Mouse (Mus musculus) MEL (cell line): ENCODE measurements around the gene Sgms1. TPM values are rescaled to one million over a fixed set of nuclear protein-coding genes. Genes with fewer than 3 reads are reported as not detected.

ENCODE experiments used
- DNase-seq: peaks from one replicate; pipeline ENCODE4 v3.0.0; 2011; ENCODE audit warnings: low read depth, low spot score
- H3K27ac ChIP-seq: 2 replicates; pipeline ENCODE4 v1.5.1; 2012; ENCODE audit warnings: low read depth, mild to moderate bottlenecking, control low read depth, low read length, moderate library complexity; ENCODE audit not compliant: control insufficient read depth
- H3K27me3 ChIP-seq, 2 experiments: fragments of 150-350 bp in 1 of 2; sonication (generic) in 1 of 2; 2 replicates each; pipeline ENCODE4 v1.6.1; 2012; ENCODE audit warnings: low read length in 2 of 2, mild to moderate bottlenecking in 2 of 2, improper control_type of control experiment in 1 of 2, moderate library complexity in 1 of 2; ENCODE audit not compliant: insufficient read depth in 2 of 2, control insufficient read depth in 1 of 2
- H3K36me3 ChIP-seq, 2 experiments: 2 replicates each; pipeline ENCODE4 v1.6.1; 2012 to 2014; ENCODE audit warnings: low read length in 2 of 2, improper control_type of control experiment in 1 of 2, inconsistent platforms in 1 of 2, mild to moderate bottlenecking in 1 of 2; ENCODE audit not compliant: insufficient read depth in 2 of 2, control insufficient read depth in 1 of 2
- H3K4me1 ChIP-seq, 2 experiments: fragments of 150-350 bp in 1 of 2; sonication (generic) in 1 of 2; 2 replicates each; pipeline ENCODE4 v1.6.1; 2012; ENCODE audit warnings: low read length in 2 of 2, improper control_type of control experiment in 1 of 2, mild to moderate bottlenecking in 1 of 2; ENCODE audit not compliant: insufficient read depth in 2 of 2, control insufficient read depth in 1 of 2
- H3K4me3 ChIP-seq, 2 experiments: fragments of 150-350 bp in 1 of 2; sonication (generic) in 1 of 2; 2 replicates each; pipeline ENCODE4 v1.5.1; 2012; ENCODE audit warnings: low read depth in 2 of 2, low read length in 2 of 2, mild to moderate bottlenecking in 2 of 2, moderate library complexity in 2 of 2, control low read depth in 1 of 2, improper control_type of control experiment in 1 of 2; ENCODE audit not compliant: control insufficient read depth in 1 of 2, insufficient read depth in 1 of 2
- H3K79me2 ChIP-seq: 2 replicates; pipeline ENCODE4 v1.6.1; 2012; ENCODE audit warnings: mild to moderate bottlenecking, low read length, moderate library complexity; ENCODE audit not compliant: control insufficient read depth, poor library complexity, insufficient read depth
- H3K9ac ChIP-seq: 2 replicates; pipeline ENCODE4 v1.6.1; 2012; ENCODE audit warnings: low read depth, mild to moderate bottlenecking, control low read depth, low read length, moderate library complexity; ENCODE audit not compliant: control insufficient read depth, poor library complexity, severe bottlenecking
- H3K9me3 ChIP-seq: fragments of 150-350 bp; sonication (generic); replicated peaks from 2 replicates; pipeline ENCODE4 v1.6.1; 2012; ENCODE audit warnings: mild to moderate bottlenecking, low read length, improper control_type of control experiment, moderate library complexity; ENCODE audit not compliant: insufficient read depth
- CHD1 ChIP-seq: IDR thresholded peaks from 2 replicates; pipeline ENCODE4 v1.6.1; 2012; ENCODE audit warnings: low read depth, mild to moderate bottlenecking, inconsistent platforms, low read length, improper control_type of control experiment
- CHD2 ChIP-seq: IDR thresholded peaks from 2 replicates; pipeline ENCODE4 v1.6.1; 2011; ENCODE audit warnings: low read length, improper control_type of control experiment
- E2F4 ChIP-seq: IDR thresholded peaks from 2 replicates; pipeline ENCODE4 v1.6.1; 2011; ENCODE audit warnings: low read depth, low read length, improper control_type of control experiment, borderline replicate concordance
- ETS1 ChIP-seq: IDR thresholded peaks from 2 replicates; pipeline ENCODE4 v1.6.1; 2012; ENCODE audit warnings: low read depth, mild to moderate bottlenecking, inconsistent platforms, low read length, improper control_type of control experiment, moderate library complexity
- GABPA ChIP-seq: IDR thresholded peaks from 2 replicates; pipeline ENCODE4 v1.6.1; 2012; ENCODE audit warnings: low read depth, mild to moderate bottlenecking, inconsistent platforms, low read length, improper control_type of control experiment, moderate library complexity
- GATA1 ChIP-seq: IDR thresholded peaks from 2 replicates; pipeline ENCODE4 v1.6.1; 2011; ENCODE audit warnings: low read depth, low read length, improper control_type of control experiment
- JUND ChIP-seq: IDR thresholded peaks from 2 replicates; pipeline ENCODE4 v1.6.1; 2011; ENCODE audit warnings: low read depth, mild to moderate bottlenecking, improper control_type of control experiment, low read length
- KAT2A ChIP-seq: conservative IDR thresholded peaks from 2 replicates; pipeline ENCODE4 v1.6.1; 2012; ENCODE audit warnings: low read depth, low read length, improper control_type of control experiment, inconsistent platforms
- MAZ ChIP-seq: IDR thresholded peaks from 2 replicates; pipeline ENCODE4 v1.6.1; 2012; ENCODE audit warnings: low read depth, mild to moderate bottlenecking, inconsistent platforms, low read length, improper control_type of control experiment
- MEF2A ChIP-seq: IDR thresholded peaks from 2 replicates; pipeline ENCODE4 v1.6.1; 2014; ENCODE audit warnings: low read depth, mild to moderate bottlenecking, inconsistent platforms, low read length, improper control_type of control experiment; ENCODE audit not compliant: poor library complexity, insufficient replicate concordance, severe bottlenecking; ENCODE audit errors: extremely low read depth
- MXI1 ChIP-seq: IDR thresholded peaks from 2 replicates; pipeline ENCODE4 v1.6.1; 2011; ENCODE audit warnings: mild to moderate bottlenecking, low read depth, low read length, improper control_type of control experiment
- MYC ChIP-seq: IDR thresholded peaks from 2 replicates; pipeline ENCODE4 v1.6.1; 2011; ENCODE audit warnings: low read depth, mild to moderate bottlenecking, low read length, improper control_type of control experiment, moderate library complexity
- POLR2AphosphoS2 ChIP-seq: IDR thresholded peaks from 2 replicates; pipeline ENCODE4 v1.6.1; 2011; ENCODE audit warnings: low read length, improper control_type of control experiment
- POLR2AphosphoS5 ChIP-seq: IDR thresholded peaks from 2 replicates; pipeline ENCODE4 v1.6.1; 2012; ENCODE audit warnings: low read depth, borderline replicate concordance, mild to moderate bottlenecking, inconsistent platforms, low read length, moderate library complexity, mixed read lengths
- TBP ChIP-seq: IDR thresholded peaks from 2 replicates; pipeline ENCODE4 v1.8.0; 2011; ENCODE audit warnings: low read depth, low read length, improper control_type of control experiment
- UBTF ChIP-seq: IDR thresholded peaks from 2 replicates; pipeline ENCODE4 v1.6.1; 2012; ENCODE audit warnings: low read depth, mild to moderate bottlenecking, inconsistent platforms, low read length, improper control_type of control experiment, moderate library complexity, borderline replicate concordance; ENCODE audit not compliant: insufficient read depth
- USF1 ChIP-seq: IDR thresholded peaks from 2 replicates; pipeline ENCODE4 v1.6.1; 2014; ENCODE audit warnings: low read depth, mild to moderate bottlenecking, inconsistent platforms, low read length, improper control_type of control experiment, moderate library complexity
- ZC3H11A ChIP-seq: IDR thresholded peaks from 2 replicates; pipeline ENCODE4 v1.6.1; 2012; ENCODE audit warnings: low read depth, mild to moderate bottlenecking, inconsistent platforms, low read length, improper control_type of control experiment
- ZKSCAN1 ChIP-seq: IDR thresholded peaks from 2 replicates; pipeline ENCODE4 v1.6.1; 2012; ENCODE audit warnings: low read depth, mild to moderate bottlenecking, inconsistent platforms, low read length, improper control_type of control experiment, moderate library complexity
- ZMIZ1 ChIP-seq: IDR thresholded peaks from 2 replicates; pipeline ENCODE4 v1.6.1; 2012; ENCODE audit warnings: low read depth, mild to moderate bottlenecking, inconsistent platforms, low read length, improper control_type of control experiment, moderate library complexity
- polyA plus RNA-seq, 2 experiments: library from polyadenylated mRNA; stranded (reverse) in 1 of 2; unstranded in 1 of 2; fragments of >175 nt in 1 of 2; fragments of >200 nt in 1 of 2; gene quantifications; 2 replicates each; pipeline versions ENCODE4 v1.2.1 to v1.2.4; 2012; ENCODE audit warnings: low replicate concordance in 2 of 2, low read depth in 1 of 2; ENCODE audit not compliant: insufficient read length in 2 of 2, insufficient read depth in 1 of 2, missing spikeins in 1 of 2
- total RNA-seq: library from RNA; depleted of rRNA; stranded (reverse); fragments of 300-350 nt; gene quantifications from 2 replicates; pipeline ENCODE4 v1.2.3, GENCODE M21; 2012

Sgms1 gene
- total and polyA plus RNA-seq, 3 experiments, result 16.3 to 18.5 TPM; not detected in 1

DNA sequence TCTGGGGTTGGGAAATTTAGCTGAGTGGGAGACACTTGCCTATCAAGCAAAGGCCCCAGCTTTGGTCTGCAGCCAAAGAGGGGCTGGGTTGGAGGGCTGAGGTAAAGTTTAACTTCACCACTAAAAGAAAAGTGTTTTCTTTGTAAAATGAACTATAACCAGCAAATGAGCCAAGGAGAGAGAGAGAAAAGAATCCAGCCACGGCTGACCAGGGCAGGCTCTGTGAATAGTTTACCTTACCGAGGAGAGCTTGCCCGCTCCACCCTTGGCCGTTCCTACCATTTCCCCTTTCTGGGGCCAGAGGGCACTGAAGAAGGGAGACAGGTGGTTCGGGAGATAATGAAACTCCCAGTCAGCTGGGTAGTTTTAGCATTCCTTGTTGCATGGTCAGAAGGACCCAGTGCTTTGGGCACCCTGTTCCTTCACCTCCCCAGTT lies 209.5 kb downstream of the Sgms1 start (continued):
- 0 out of 2 replicates have a peak, but pooled peaks have one; percentile 30 for TF ChIP-seq TBP
- TF ChIP-seq ZMIZ1, result no peak
- TF ChIP-seq ETS1, result peak; percentile 89
- no peak; the same call in 1 of the 2 replicates for TF ChIP-seq JUND
- TF ChIP-seq CHD2, result no peak
- no peak for TF ChIP-seq KAT2A
- TF ChIP-seq MXI1, result no peak
- no peak for TF ChIP-seq POLR2AphosphoS5
- no peak for TF ChIP-seq GABPA
- TF ChIP-seq ZC3H11A, result no peak
- peak; percentile 82 for TF ChIP-seq GATA1
- TF ChIP-seq MEF2A, result no peak
- TF ChIP-seq POLR2AphosphoS2, result no peak
- no peak for TF ChIP-seq CHD1
- no peak for TF ChIP-seq ZKSCAN1
- TF ChIP-seq E2F4, result no peak
- TF ChIP-seq MAZ, result no peak

DNA sequence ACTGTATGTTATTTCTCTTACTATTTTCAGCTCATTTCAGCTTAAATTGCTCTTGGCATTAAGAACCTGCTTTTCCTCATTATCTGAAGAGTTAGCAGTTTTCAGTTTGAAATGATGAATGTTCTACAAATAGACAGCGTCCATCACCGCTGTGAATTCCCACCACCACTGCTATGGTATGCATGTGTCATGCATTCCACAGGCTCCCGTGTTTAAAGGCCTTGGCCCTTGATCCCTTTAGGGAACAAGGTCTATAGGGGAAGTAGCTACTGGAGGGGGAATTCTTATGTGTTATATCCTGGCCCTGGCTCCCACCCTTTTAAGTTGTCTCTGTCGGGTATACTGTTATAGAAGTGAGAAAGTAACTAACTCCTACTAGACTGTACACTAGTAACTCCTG lies 210.0 kb downstream of the Sgms1 start:
- Histone ChIP-seq H3K27ac (peak overlapping the region; percentile 3; the same call in 1 of the 2 replicates), H3K4me3 (0 out of 4 replicates have a peak overlapping the region, but pooled peaks of 1 of the 2 experiments have one; percentile 43), H3K36me3 (peaks cover 0 to 38% of the 10 kb centered on the region in 2 experiments; a peak in 2 of 4 replicates), H3K79me2 (peaks cover 6% of the 10 kb centered on the region; the same call in 1 of the 2 replicates), H3K4me1 (peaks cover 21 to 38% of the 10 kb centered on the region in 2 experiments), H3K9me3 (no peaks in the 10 kb centered on the region), H3K27me3 (no peaks in the 10 kb centered on the region), H3K9ac (peak overlapping the region; percentile 55)
- TF ChIP-seq UBTF (no peak), USF1 (no peak), POLR2AphosphoS2 (no peak), MYC (no peak)
- no peak for DNase-seq
